Mouse (Mus musculus) heart, postnatal 10 days (tissue): ENCODE data around the gene Src. TPM values are rescaled to one million over a fixed set of nuclear protein-coding genes. Genes with fewer than 3 reads are reported as not detected.

ENCODE experiments used
- DNase-seq, 2 experiments: peaks; one replicate each; pipeline ENCODE4 v3.0.0; 2021
- intact Hi-C: fragments of 180-260 bp; cut with DNase I; formaldehyde crosslinking; loops from one replicate; pipeline ENCODE4 v1.15.1; 2025
- total RNA-seq, 2 experiments: library from RNA; stranded (reverse); gene quantifications; 2 replicates each; pipeline ENCODE4 v1.2.3; 2021

Gene Src
- total RNA-seq, 2 experiments from 2014 or later = 8.4 to 9.5 TPM

- no peak for DNase-seq
Measured at GRCm38 (mm10) chr2:157519452-157519851, 101.2 kb downstream of the Src start.

DNA sequence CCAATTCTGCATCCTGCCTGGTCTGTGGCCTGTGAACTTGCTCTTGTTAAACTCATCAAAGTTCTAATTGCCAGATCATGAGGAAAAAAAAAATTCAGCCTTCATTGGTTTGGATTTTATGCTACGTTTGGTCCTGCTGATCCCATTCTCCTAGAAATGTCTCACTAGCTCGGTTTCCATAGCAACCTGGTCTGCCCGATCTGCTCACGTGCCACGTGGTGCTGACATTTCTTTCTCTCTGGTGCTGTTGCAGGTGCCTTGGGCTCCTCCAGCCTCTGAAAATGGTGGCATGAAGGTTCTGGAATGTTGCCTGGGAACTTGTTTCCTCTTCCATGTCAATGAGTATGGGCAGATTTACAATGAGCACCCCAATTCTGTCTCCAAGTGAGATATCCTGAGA lies 102.3 kb downstream of the Src start:
- DNase-seq = no peak
- intact Hi-C loops = no loop called here

More at GRCm38 (mm10) chr2:157519452-157519851, 101.2 kb downstream of the Src start:
- intact Hi-C loops = no loop called here

Other genes starting within 250 kb of the Src start
- gene Rbl1, start 213.9 kb upstream of the Src start, total RNA-seq = 1 to 10 TPM; 8.7 to 9.2 TPM
- 100 to 1,000 TPM; 106 to 108 TPM for gene Rpn2, start 139.4 kb upstream of the Src start, total RNA-seq
- under 1 TPM; 0.17 to 0.42 TPM for gene Mroh8, start 138.9 kb upstream of the Src start, total RNA-seq
- not detected for gene Ghrh, start 70.9 kb upstream of the Src start, total RNA-seq
- gene Manbal, start 50.9 kb upstream of the Src start, total RNA-seq = 10 to 100 TPM; 32.4 to 34.0 TPM
- gene Nnat, start 141.6 kb downstream of the Src start, total RNA-seq = 1 to 10 TPM; 3.9 to 6.4 TPM
- gene Blcap, start 152.8 kb downstream of the Src start, total RNA-seq = 10 to 100 TPM; 61.1 to 63.8 TPM